Mouse (Mus musculus): ENCODE data around the gene B3gat2. TPM values are rescaled to one million over a fixed set of nuclear protein-coding genes. Genes with fewer than 3 reads are reported as not detected.

B3gat2 gene
- polyA plus RNA-seq, 1 experiment from 2014 or later: 0.55 TPM

GRCm38 (mm10) chr1:23845007-23845406, 83.5 kb downstream of the B3gat2 start:
- Histone ChIP-seq H3K4me2 (no peak overlapping the region), H3K27ac (ENCODE audit: low read depth, low read length) (no peak overlapping the region), H3K4me3 (ENCODE audit: low read depth, low read length) (no peak overlapping the region), H3K9ac (ENCODE audit: low read depth, low read length) (no peak overlapping the region), H3K36me3 (ENCODE audit: control insufficient read depth, insufficient read depth, low read length) (peaks cover 6% of the 10 kb centered on the region), H3K27me3 (replicated peaks; ENCODE audit: control insufficient read depth, insufficient read depth, low read length) (no peaks in the 10 kb centered on the region), H3K4me1 (replicated peaks; ENCODE audit: control insufficient read depth, insufficient read depth, low read length) (no peaks in the 10 kb centered on the region), H3K9me3 (ENCODE audit: control insufficient read depth, low read length) (no peaks in the 10 kb centered on the region)
- 95% methylated on average over 10 of the region's 10 CpGs for WGBS
- no peak for DNase-seq (ENCODE audit: low spot score)
- no peak for ATAC-seq (replicated peaks; ENCODE audit: low FRiP score)

- Histone ChIP-seq H3K9me3 (ENCODE audit: control insufficient read depth, low read length) (no peaks in the 10 kb centered on the region), H3K9ac (ENCODE audit: low read depth, low read length) (no peak overlapping the region), H3K36me3 (ENCODE audit: control insufficient read depth, insufficient read depth, low read length) (peaks cover 6% of the 10 kb centered on the region), H3K4me2 (no peak overlapping the region), H3K27ac (ENCODE audit: low read depth, low read length) (no peak overlapping the region), H3K27me3 (replicated peaks; ENCODE audit: control insufficient read depth, insufficient read depth, low read length) (no peaks in the 10 kb centered on the region), H3K4me1 (replicated peaks; ENCODE audit: control insufficient read depth, insufficient read depth, low read length) (no peaks in the 10 kb centered on the region), H3K4me3 (ENCODE audit: low read depth, low read length) (no peak overlapping the region)
- no peak for DNase-seq (ENCODE audit: low spot score)
- WGBS: 86% methylated on average over 10 of the region's 10 CpGs
- no peak for ATAC-seq (replicated peaks; ENCODE audit: low FRiP score)
Observed at GRCm38 (mm10) chr1:23846044-23846680, 84.6 kb downstream of the B3gat2 start.

- no peak for DNase-seq (ENCODE audit: low spot score)
- ATAC-seq (replicated peaks; ENCODE audit: low FRiP score): no peak
- H3K9me3 ChIP-seq (ENCODE audit: control insufficient read depth, low read length): no peaks in the 10 kb centered on the region
- H3K4me3 ChIP-seq (ENCODE audit: low read depth, low read length): no peak overlapping the region
- no peak overlapping the region for H3K4me2 ChIP-seq
- H3K36me3 ChIP-seq (ENCODE audit: control insufficient read depth, insufficient read depth, low read length): peaks cover 3% of the 10 kb centered on the region; the same call in 1 of the 2 replicates
- H3K9ac ChIP-seq (ENCODE audit: low read depth, low read length): no peak overlapping the region
- no peak overlapping the region for H3K27ac ChIP-seq (ENCODE audit: low read depth, low read length)
- 86% methylated on average over 3 of the region's 3 CpGs for WGBS
- H3K4me1 ChIP-seq (replicated peaks; ENCODE audit: control insufficient read depth, insufficient read depth, low read length): no peaks in the 10 kb centered on the region
- no peaks in the 10 kb centered on the region for H3K27me3 ChIP-seq (replicated peaks; ENCODE audit: control insufficient read depth, insufficient read depth, low read length)
Observed at GRCm38 (mm10) chr1:23855623-23856022, 94.1 kb downstream of the B3gat2 start.

GRCm38 (mm10) chr1:23860944-23861343, 99.4 kb downstream of the B3gat2 start:
- H3K9me3 ChIP-seq (ENCODE audit: control insufficient read depth, low read length): no peaks in the 10 kb centered on the region
- H3K9ac ChIP-seq (ENCODE audit: low read depth, low read length): no peak overlapping the region
- no peaks in the 10 kb centered on the region for H3K27me3 ChIP-seq (replicated peaks; ENCODE audit: control insufficient read depth, insufficient read depth, low read length)
- no peak overlapping the region for H3K27ac ChIP-seq (ENCODE audit: low read depth, low read length)
- peaks cover 3% of the 10 kb centered on the region; the same call in 1 of the 2 replicates for H3K36me3 ChIP-seq (ENCODE audit: control insufficient read depth, insufficient read depth, low read length)
- DNase-seq (ENCODE audit: low spot score) (no peak), ATAC-seq (replicated peaks; ENCODE audit: low FRiP score) (no peak)
- H3K4me3 ChIP-seq (ENCODE audit: low read depth, low read length): no peak overlapping the region
- WGBS: 89% methylated on average over 2 of the region's 2 CpGs
- no peaks in the 10 kb centered on the region for H3K4me1 ChIP-seq (replicated peaks; ENCODE audit: control insufficient read depth, insufficient read depth, low read length)
- H3K4me2 ChIP-seq: no peak overlapping the region

GRCm38 (mm10) chr1:23865566-23865965, 104.0 kb downstream of the B3gat2 start:
- DNase-seq (ENCODE audit: low spot score) (no peak), ATAC-seq (replicated peaks; ENCODE audit: low FRiP score) (no peak)
- H3K4me3 ChIP-seq (ENCODE audit: low read depth, low read length): no peak overlapping the region
- no peaks in the 10 kb centered on the region for H3K9me3 ChIP-seq (ENCODE audit: control insufficient read depth, low read length)
- no peaks in the 10 kb centered on the region for H3K36me3 ChIP-seq (ENCODE audit: control insufficient read depth, insufficient read depth, low read length)
- H3K4me1 ChIP-seq (replicated peaks; ENCODE audit: control insufficient read depth, insufficient read depth, low read length): no peaks in the 10 kb centered on the region
- H3K9ac ChIP-seq (ENCODE audit: low read depth, low read length): no peak overlapping the region
- H3K27me3 ChIP-seq (replicated peaks; ENCODE audit: control insufficient read depth, insufficient read depth, low read length): no peaks in the 10 kb centered on the region
- no peak overlapping the region for H3K4me2 ChIP-seq
- WGBS: 91% methylated on average over 7 of the region's 7 CpGs
- H3K27ac ChIP-seq (ENCODE audit: low read depth, low read length): no peak overlapping the region

- H3K4me3 ChIP-seq (ENCODE audit: low read depth, low read length): no peak overlapping the region
- no peaks in the 10 kb centered on the region for H3K36me3 ChIP-seq (ENCODE audit: control insufficient read depth, insufficient read depth, low read length)
- DNase-seq (ENCODE audit: low spot score): no peak
- WGBS: 69% methylated on average over 2 of the region's 2 CpGs
- H3K4me2 ChIP-seq: no peak overlapping the region
- no peaks in the 10 kb centered on the region for H3K27me3 ChIP-seq (replicated peaks; ENCODE audit: control insufficient read depth, insufficient read depth, low read length)
- no peaks in the 10 kb centered on the region for H3K4me1 ChIP-seq (replicated peaks; ENCODE audit: control insufficient read depth, insufficient read depth, low read length)
- no peaks in the 10 kb centered on the region for H3K9me3 ChIP-seq (ENCODE audit: control insufficient read depth, low read length)
- H3K9ac ChIP-seq (ENCODE audit: low read depth, low read length): no peak overlapping the region
- no peak overlapping the region for H3K27ac ChIP-seq (ENCODE audit: low read depth, low read length)
- no peak for ATAC-seq (replicated peaks; ENCODE audit: low FRiP score)
Observed at GRCm38 (mm10) chr1:23867350-23867862, 105.9 kb downstream of the B3gat2 start.

GRCm38 (mm10) chr1:23872194-23872593, 110.6 kb downstream of the B3gat2 start:
- H3K4me3 ChIP-seq (ENCODE audit: low read depth, low read length): no peak overlapping the region
- no peak for DNase-seq (ENCODE audit: low spot score)
- no peak for ATAC-seq (replicated peaks; ENCODE audit: low FRiP score)
- H3K9me3 ChIP-seq (ENCODE audit: control insufficient read depth, low read length): no peaks in the 10 kb centered on the region
- peaks cover 4% of the 10 kb centered on the region; the same call in 1 of the 2 replicates for H3K36me3 ChIP-seq (ENCODE audit: control insufficient read depth, insufficient read depth, low read length)
- WGBS: 100% methylated on average over 1 of the region's 1 CpGs
- H3K4me2 ChIP-seq: no peak overlapping the region
- no peak overlapping the region for H3K27ac ChIP-seq (ENCODE audit: low read depth, low read length)
- no peaks in the 10 kb centered on the region for H3K4me1 ChIP-seq (replicated peaks; ENCODE audit: control insufficient read depth, insufficient read depth, low read length)
- no peaks in the 10 kb centered on the region for H3K27me3 ChIP-seq (replicated peaks; ENCODE audit: control insufficient read depth, insufficient read depth, low read length)
- H3K9ac ChIP-seq (ENCODE audit: low read depth, low read length): no peak overlapping the region

- WGBS: 94% methylated on average over 1 of the region's 1 CpGs
- Histone ChIP-seq H3K27me3 (replicated peaks; ENCODE audit: control insufficient read depth, insufficient read depth, low read length) (no peaks in the 10 kb centered on the region), H3K36me3 (ENCODE audit: control insufficient read depth, insufficient read depth, low read length) (no peaks in the 10 kb centered on the region), H3K4me2 (no peak overlapping the region), H3K4me3 (ENCODE audit: low read depth, low read length) (no peak overlapping the region), H3K4me1 (replicated peaks; ENCODE audit: control insufficient read depth, insufficient read depth, low read length) (no peaks in the 10 kb centered on the region; the same call in 1 of the 2 replicates), H3K27ac (ENCODE audit: low read depth, low read length) (no peak overlapping the region), H3K9ac (ENCODE audit: low read depth, low read length) (no peak overlapping the region), H3K9me3 (ENCODE audit: control insufficient read depth, low read length) (no peaks in the 10 kb centered on the region)
- ATAC-seq (replicated peaks; ENCODE audit: low FRiP score) (no peak), DNase-seq (ENCODE audit: low spot score) (no peak)
Observed at GRCm38 (mm10) chr1:23882681-23883080, 121.1 kb downstream of the B3gat2 start.

GRCm38 (mm10) chr1:23884087-23884668, 122.6 kb downstream of the B3gat2 start:
- H3K27me3 ChIP-seq (replicated peaks; ENCODE audit: control insufficient read depth, insufficient read depth, low read length): no peaks in the 10 kb centered on the region
- H3K4me2 ChIP-seq: no peak overlapping the region
- 81% methylated on average over 2 of the region's 2 CpGs for WGBS
- no peak for DNase-seq (ENCODE audit: low spot score)
- peak; percentile 49; the same call in 1 of the 2 replicates for ATAC-seq (replicated peaks; ENCODE audit: low FRiP score)
- H3K36me3 ChIP-seq (ENCODE audit: control insufficient read depth, insufficient read depth, low read length): no peaks in the 10 kb centered on the region
- H3K27ac ChIP-seq (ENCODE audit: low read depth, low read length): no peak overlapping the region
- no peak overlapping the region for H3K9ac ChIP-seq (ENCODE audit: low read depth, low read length)
- H3K9me3 ChIP-seq (ENCODE audit: control insufficient read depth, low read length): no peaks in the 10 kb centered on the region
- H3K4me1 ChIP-seq (replicated peaks; ENCODE audit: control insufficient read depth, insufficient read depth, low read length): no peaks in the 10 kb centered on the region; the same call in 1 of the 2 replicates
- no peak overlapping the region for H3K4me3 ChIP-seq (ENCODE audit: low read depth, low read length)
